In the genomic region with DNA sequence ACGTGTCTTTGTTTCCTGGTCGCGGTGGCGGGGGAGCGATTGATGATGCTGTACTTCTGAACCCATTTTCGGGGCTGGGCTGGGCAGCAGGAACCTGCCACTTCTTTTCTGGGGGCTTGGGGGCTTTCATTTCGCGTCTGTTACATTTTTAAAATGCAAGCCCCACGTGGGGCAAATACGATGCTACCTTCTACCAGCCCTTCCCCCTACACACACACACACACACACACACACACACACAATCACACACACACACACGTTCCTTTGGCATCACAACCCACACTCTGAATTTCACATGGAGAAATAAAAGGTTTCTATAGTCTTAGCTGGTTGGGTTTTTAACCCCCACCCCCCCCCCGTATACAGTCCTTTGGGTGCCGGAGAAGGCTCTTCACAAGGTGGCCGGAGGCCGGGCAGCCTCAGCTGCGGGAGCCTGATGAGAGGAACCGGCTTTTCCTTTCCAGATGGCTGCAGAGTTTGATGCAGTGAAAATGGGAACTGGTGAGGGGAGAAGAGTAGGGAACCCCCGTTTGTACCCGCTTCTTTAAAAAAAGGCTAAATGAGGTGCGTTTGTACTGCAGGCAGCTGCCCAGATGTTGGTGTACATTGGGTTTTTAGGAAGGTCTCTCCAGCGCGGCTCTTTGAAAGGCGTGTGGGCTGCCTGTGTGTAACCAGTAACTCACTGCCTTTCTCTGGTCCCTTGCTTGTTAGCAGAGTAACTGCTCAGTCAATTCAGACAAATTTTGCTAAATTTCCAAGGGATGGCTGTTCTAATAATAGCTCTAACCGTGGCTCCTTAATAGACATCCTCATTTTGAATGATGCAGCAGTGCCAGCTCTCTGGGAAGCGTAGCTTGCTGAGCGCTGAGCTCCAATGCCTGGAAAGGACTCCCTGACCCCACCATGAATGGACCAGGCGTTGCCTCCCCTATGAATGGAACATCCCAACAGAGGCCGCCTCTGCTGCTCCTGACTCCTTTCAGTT, we compare ENCODE assay signal across 8 mouse cellular contexts.
A peak's percentile ranks its signal among the peaks of the same experiment; 100 is the strongest.
DNase-seq lines count a peak whose midpoint lies in the region; ATAC-seq and TF ChIP-seq lines count a peak whose summit lies in the region.

No protein-coding gene starts in this region.

- peak overlapping the region; percentile 84 for H3K9ac ChIP-seq in forebrain, embryonic 11.5 days (ENCODE audit: low read length)
- peak overlapping the region; percentile 81 for H3K9ac ChIP-seq in hindbrain, embryonic 12.5 days
- H3K9ac ChIP-seq in limb, embryonic 13.5 days, result peak overlapping the region; percentile 92
- H3K9ac ChIP-seq in neural tube, embryonic 12.5 days, result peak overlapping the region; percentile 99

- peaks cover 4% of the 10 kb centered on the region; the same call in 1 of the 2 replicates for H3K4me1 ChIP-seq in forebrain, embryonic 11.5 days (replicated peaks; ENCODE audit: control insufficient read depth, insufficient read depth, low read length)
- H3K4me1 ChIP-seq in hindbrain, embryonic 12.5 days, result peaks cover 49% of the 10 kb centered on the region
- H3K4me1 ChIP-seq in limb, embryonic 13.5 days, result peaks cover 73% of the 10 kb centered on the region
- H3K4me1 ChIP-seq in neural tube, embryonic 12.5 days, result peaks cover 37% of the 10 kb centered on the region

- peak overlapping the region; percentile 90 for H3K27ac ChIP-seq in forebrain, embryonic 11.5 days (ENCODE audit: low read depth, low read length)
- H3K27ac ChIP-seq in hindbrain, embryonic 12.5 days, result peak overlapping the region; percentile 96
- peak overlapping the region; percentile 96 for H3K27ac ChIP-seq in limb, embryonic 13.5 days
- H3K27ac ChIP-seq in neural tube, embryonic 12.5 days, result peak overlapping the region; percentile 98

- peak; percentile 76 for ATAC-seq in forebrain, embryonic 11.5 days (replicated peaks; ENCODE audit: low FRiP score)
- ATAC-seq in hindbrain, embryonic 12.5 days (ENCODE audit: low FRiP score), result peak; percentile 78
- peak; percentile 25; the same call in 1 of the 2 replicates for ATAC-seq in limb, embryonic 13.5 days (ENCODE audit: low FRiP score, low read depth)
- peak; percentile 78 for ATAC-seq in neural tube, embryonic 12.5 days (ENCODE audit: low FRiP score, low read depth)

- no peaks in the 10 kb centered on the region for H3K9me3 ChIP-seq in forebrain, embryonic 11.5 days (ENCODE audit: control insufficient read depth, low read length)
- H3K9me3 ChIP-seq in hindbrain, embryonic 12.5 days (replicated peaks), result no peaks in the 10 kb centered on the region
- no peaks in the 10 kb centered on the region for H3K9me3 ChIP-seq in limb, embryonic 13.5 days
- no peaks in the 10 kb centered on the region for H3K9me3 ChIP-seq in neural tube, embryonic 12.5 days

- no peak for TF ChIP-seq CTCF in brain, embryonic 14.5 days (IDR thresholded peaks at IDR 0.05; ENCODE audit: borderline replicate concordance, extremely low read depth, insufficient read depth, insufficient read length)

- under 1% methylated on average over 28 of the region's 28 CpGs for WGBS in forebrain, embryonic 11.5 days
- under 1% methylated on average over 28 of the region's 28 CpGs for WGBS in hindbrain, embryonic 12.5 days
- WGBS in limb, embryonic 13.5 days, result under 1% methylated on average over 28 of the region's 28 CpGs
- WGBS in neural tube, embryonic 12.5 days, result under 1% methylated on average over 28 of the region's 28 CpGs

- peak; percentile 60; the same call in 1 of the 2 replicates for TF ChIP-seq POLR2A in brain, embryonic 14.5 days (IDR thresholded peaks at IDR 0.05; ENCODE audit: borderline replicate concordance, extremely low read depth, insufficient read depth, insufficient read length, poor library complexity, severe bottlenecking)

- peak overlapping the region; percentile 75 for H3K4me2 ChIP-seq in forebrain, embryonic 11.5 days (ENCODE audit: low read depth, low read length, severe bottlenecking)
- H3K4me2 ChIP-seq in hindbrain, embryonic 12.5 days (replicated peaks), result peak overlapping the region; percentile 53
- peak overlapping the region; percentile 84 for H3K4me2 ChIP-seq in limb, embryonic 13.5 days (replicated peaks)
- H3K4me2 ChIP-seq in neural tube, embryonic 12.5 days (replicated peaks), result peak overlapping the region; percentile 75

- peak; percentile 21 for DNase-seq in gastrocnemius, adult 18-20 months (ENCODE audit: low spot score)
- no peak for DNase-seq in gastrocnemius, adult 8-10 months (ENCODE audit: low spot score in 2 of 2)
- DNase-seq in brain, embryonic 14.5 days (ENCODE audit: low read depth), result peak; percentile 95
- DNase-seq in forebrain, embryonic 11.5 days (ENCODE audit: low spot score), result peak; percentile 78
- DNase-seq in B cell, adult 2 months, result no peak

- H3K36me3 ChIP-seq in forebrain, embryonic 11.5 days (ENCODE audit: control insufficient read depth, insufficient read depth, low read length), result no peaks in the 10 kb centered on the region
- no peaks in the 10 kb centered on the region for H3K36me3 ChIP-seq in hindbrain, embryonic 12.5 days
- 0 out of 2 replicates have a peak, but pooled peaks cover 3% of the 10 kb centered on the region for H3K36me3 ChIP-seq in limb, embryonic 13.5 days
- H3K36me3 ChIP-seq in neural tube, embryonic 12.5 days, result no peaks in the 10 kb centered on the region

- H3K4me3 ChIP-seq in forebrain, embryonic 11.5 days (ENCODE audit: low read depth, low read length), result peak overlapping the region; percentile 67
- peak overlapping the region; percentile 53 for H3K4me3 ChIP-seq in hindbrain, embryonic 12.5 days
- peak overlapping the region; percentile 71 for H3K4me3 ChIP-seq in limb, embryonic 13.5 days
- peak overlapping the region; percentile 73 for H3K4me3 ChIP-seq in neural tube, embryonic 12.5 days

- H3K27me3 ChIP-seq in forebrain, embryonic 11.5 days (ENCODE audit: control insufficient read depth, insufficient read depth, low read length), result no peaks in the 10 kb centered on the region
- no peaks in the 10 kb centered on the region for H3K27me3 ChIP-seq in hindbrain, embryonic 12.5 days
- H3K27me3 ChIP-seq in limb, embryonic 13.5 days, result no peaks in the 10 kb centered on the region
- no peaks in the 10 kb centered on the region for H3K27me3 ChIP-seq in neural tube, embryonic 12.5 days (replicated peaks)

Comparison
In these comparisons a context has a peak if more than half of its experiments do, and no peak if none do; other contexts are left out.
1. DNase-seq: peak in gastrocnemius, adult 18-20 months (single experiment), brain, embryonic 14.5 days (single experiment) and forebrain, embryonic 11.5 days (single experiment); none in gastrocnemius, adult 8-10 months (0 of 2) and B cell, adult 2 months (0 of 2).
2. ATAC-seq: peak in every context shown above with its lines; median percentile 78 in hindbrain, embryonic 12.5 days; 78 in neural tube, embryonic 12.5 days; 76 in forebrain, embryonic 11.5 days; 25 in limb, embryonic 13.5 days.
3. Peak in every context shown above with its lines, with median percentiles within 50 percentile points of each other: H3K27ac ChIP-seq, H3K4me2 ChIP-seq, H3K4me3 ChIP-seq and H3K9ac ChIP-seq.